Mouse (Mus musculus): ENCODE data around the gene Fam181a. TPM values are rescaled to one million over a fixed set of nuclear protein-coding genes. Genes with fewer than 3 reads are reported as not detected.

Fam181a gene
- polyA plus RNA-seq (2012; rRNA removed), result 7.7 TPM in 2 replicates

GRCm38 (mm10) chr12:103310744-103311267 lies at the start of gene Fam181a:
Fam181a (plus strand) TSS chr12:103310975.

GRCm38 (mm10) chr12:103355746-103356414 lies 45.1 kb downstream of the Fam181a start, which contains the start of gene Asb2:
Asb2 (minus strand) TSS chr12:103356001.

Other genes with a start within 250 kb of the Fam181a start
- gene Prima1, start 68.8 kb upstream of the Fam181a start, polyA plus RNA-seq (2012; rRNA removed), result 1.5 and 1.7 TPM in 2 replicates
- 1.6 and 3.5 TPM in 2 replicates for gene Asb2, start 45.0 kb downstream of the Fam181a start, polyA plus RNA-seq (2012; rRNA removed)
- gene Otub2, start 77.7 kb downstream of the Fam181a start, polyA plus RNA-seq (2012; rRNA removed), result 19.3 and 20.6 TPM in 2 replicates
- gene 9330161L09Rik, start 96.8 kb downstream of the Fam181a start, polyA plus RNA-seq (2012; rRNA removed), result 1.6 and 2.0 TPM in 2 replicates
- gene Ddx24, start 114.9 kb downstream of the Fam181a start, polyA plus RNA-seq (2012; rRNA removed), result 81.1 and 85.7 TPM in 2 replicates
- gene Ifi27, start 123.2 kb downstream of the Fam181a start, polyA plus RNA-seq (2012; rRNA removed), result 30.0 and 45.7 TPM in 2 replicates
- 7.3 and 12.3 TPM in 2 replicates for gene Ifi27l2a, start 132.7 kb downstream of the Fam181a start, polyA plus RNA-seq (2012; rRNA removed)
- not detected in 2 replicates for gene Ifi27l2b, start 146.2 kb downstream of the Fam181a start, polyA plus RNA-seq (2012; rRNA removed)
- 5.7 and 6.6 TPM in 2 replicates for gene Ppp4r4, start 221.3 kb downstream of the Fam181a start, polyA plus RNA-seq (2012; rRNA removed)